Mouse (Mus musculus) thymus, postnatal 25 days (tissue): ENCODE results near the gene Mat2a.

ENCODE experiments used
- DNase-seq: peaks from one replicate; pipeline ENCODE4 v3.0.0; 2022

Mat2a gene

GRCm38 (mm10) chr6:72415181-72415580 lies 24.2 kb downstream of the Mat2a start:
- no peak for DNase-seq

- peak; percentile 95 for DNase-seq
These were observed 25.1 kb downstream of the Mat2a start, which contains the start of gene Ggcx for GRCm38 (mm10) chr6:72414076-72414756. TSS of gene Ggcx (plus strand) at chr6:72414308.

DNA sequence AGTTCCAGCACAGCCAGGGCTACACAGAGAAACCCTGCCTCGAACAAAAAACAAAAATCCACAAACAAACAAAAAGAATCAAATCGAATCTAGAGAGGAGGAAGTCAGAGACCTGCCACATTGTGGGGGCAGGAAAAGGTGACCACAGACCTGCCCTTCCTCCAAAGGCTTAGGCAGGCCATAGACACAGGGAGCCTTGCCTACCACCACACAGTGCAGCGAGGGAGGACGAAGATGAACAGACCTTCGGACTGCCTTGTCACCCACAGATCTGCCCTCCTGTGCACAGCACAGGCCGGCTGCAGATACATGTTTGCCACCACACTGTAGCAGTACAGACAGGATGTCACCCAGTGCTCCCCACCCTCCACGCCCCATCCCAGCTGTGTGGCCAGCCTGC lies 28.8 kb downstream of the Mat2a start:
- no peak for DNase-seq

DNA sequence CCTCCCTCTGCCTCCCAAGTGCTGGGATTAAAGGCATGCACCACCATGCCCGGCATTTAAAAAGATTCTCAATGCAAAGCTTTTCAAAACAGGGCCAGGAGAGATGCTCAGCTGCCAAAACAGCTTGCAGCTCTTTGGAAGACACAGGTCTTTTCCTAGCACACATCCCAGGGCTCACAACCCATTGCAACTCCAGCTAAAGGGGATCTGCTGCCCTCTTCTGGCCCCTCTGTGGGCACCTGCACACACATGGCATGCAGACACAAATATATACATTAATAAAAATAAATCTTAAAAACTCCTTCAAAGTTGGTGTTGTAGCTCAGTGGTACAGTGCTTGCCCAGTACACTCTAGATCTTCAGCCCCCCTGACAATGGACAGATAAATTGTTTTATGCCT lies 29.4 kb downstream of the Mat2a start:
- DNase-seq: no peak

- DNase-seq: peak; percentile 55
These were observed 29.8 kb downstream of the Mat2a start for GRCm38 (mm10) chr6:72409567-72409966.

DNA sequence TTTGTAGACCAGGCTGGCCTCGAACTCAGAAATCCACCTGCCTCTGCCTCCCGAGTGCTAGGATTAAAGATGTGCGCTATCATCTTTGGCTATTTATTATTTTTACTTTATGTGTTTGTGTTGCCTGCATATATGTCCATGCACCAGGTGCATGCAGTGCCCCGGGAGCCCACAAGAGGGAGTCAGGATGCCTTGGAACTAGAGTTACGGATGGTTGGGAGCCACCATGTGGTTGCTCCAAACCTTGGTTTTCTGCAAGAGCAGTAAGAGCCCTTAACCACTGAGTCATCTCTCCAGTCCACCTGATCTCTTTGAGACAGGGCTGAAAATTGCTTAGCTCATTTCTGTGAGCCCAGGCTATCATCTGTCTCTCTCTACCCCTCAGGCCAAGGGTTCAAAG lies 32.2 kb downstream of the Mat2a start:
- DNase-seq: peak; percentile 85

DNA sequence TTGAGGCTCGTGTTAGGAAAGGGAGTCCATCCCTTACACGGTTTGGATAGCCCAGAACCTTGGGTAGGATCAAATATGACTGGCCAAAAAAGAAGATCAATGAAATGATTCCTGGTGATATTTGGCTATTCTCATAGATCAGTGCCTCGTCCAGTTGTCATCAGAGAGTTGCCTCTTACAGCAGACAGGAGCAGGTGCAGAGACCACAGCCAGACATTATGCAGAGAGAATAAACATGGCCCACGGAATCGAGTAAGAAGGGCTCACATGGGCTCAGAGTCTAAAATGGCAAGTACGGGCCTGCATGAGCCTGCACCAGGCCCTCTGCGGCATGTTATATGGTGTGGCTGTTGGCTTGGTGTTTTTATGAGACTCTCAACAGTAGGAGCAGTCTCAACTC lies 34.0 kb downstream of the Mat2a start:
- no peak for DNase-seq

DNA sequence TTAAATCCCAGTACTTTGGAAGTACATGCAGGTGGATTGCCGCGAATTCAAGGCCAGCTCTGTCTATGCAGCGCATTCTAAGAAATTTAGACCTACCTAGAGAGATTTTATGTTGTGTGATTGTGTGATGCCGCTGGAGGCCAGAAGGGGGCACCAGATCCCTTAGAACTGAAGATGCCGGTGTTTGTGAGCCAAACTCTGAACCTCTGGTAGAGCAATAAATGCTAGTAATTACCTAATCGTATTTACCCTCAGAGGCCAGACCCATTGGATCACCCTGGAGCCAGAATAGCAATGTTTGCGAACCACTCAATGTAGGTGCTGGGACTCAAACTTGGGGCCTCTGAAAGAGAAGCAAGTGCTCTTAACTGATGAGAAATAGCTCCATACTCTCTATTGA lies 37.5 kb downstream of the Mat2a start:
- peak; percentile 78 for DNase-seq

DNA sequence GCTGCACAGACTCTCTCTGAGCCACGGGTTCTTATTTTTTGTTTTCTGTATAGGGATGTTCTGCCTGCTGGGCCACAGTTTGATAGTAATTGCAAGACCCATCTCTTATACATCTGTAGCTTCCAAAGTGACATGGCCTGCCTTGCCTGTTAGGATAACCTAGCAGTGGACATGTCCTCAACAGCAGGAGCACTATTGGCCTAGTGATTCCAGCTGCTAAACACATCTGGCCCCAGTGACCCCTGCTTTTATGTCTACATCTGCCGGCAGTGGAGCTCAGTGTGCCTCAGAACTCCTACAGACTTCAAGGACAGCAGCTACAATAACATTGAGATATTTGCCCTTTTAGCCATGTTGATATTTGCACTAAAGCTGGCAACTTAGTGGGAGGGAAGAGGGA lies 39.4 kb downstream of the Mat2a start:
- DNase-seq: no peak

GRCm38 (mm10) chr6:72396837-72397251 lies 42.5 kb downstream of the Mat2a start:
- no peak for DNase-seq

DNA sequence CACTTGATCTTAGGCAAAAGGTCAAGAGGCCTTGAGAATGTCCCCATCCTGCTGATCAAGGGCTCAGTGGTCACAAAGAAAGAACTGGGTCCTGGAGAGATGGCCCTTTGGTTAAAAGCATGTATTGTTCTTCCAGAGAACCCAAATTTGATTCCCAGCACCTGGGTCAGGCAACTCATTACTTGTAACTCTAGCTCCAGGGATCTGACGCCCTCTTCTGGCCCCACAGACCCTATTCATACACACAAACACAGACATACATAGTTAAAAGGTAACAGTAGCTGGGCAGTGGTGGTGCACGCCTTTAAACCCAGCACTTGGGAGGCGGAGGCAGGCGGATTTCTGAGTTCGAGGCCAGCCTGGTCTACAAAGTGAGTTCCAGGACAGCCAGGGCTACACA lies 47.0 kb downstream of the Mat2a start:
- no peak for DNase-seq

- DNase-seq: peak; percentile 18
These were observed 48.4 kb downstream of the Mat2a start for GRCm38 (mm10) chr6:72390795-72391521.

- peak; percentile 69 for DNase-seq
These were observed 49.2 kb downstream of the Mat2a start, which contains the start of gene Vamp8 for GRCm38 (mm10) chr6:72389941-72390771. TSS of gene Vamp8 (minus strand) at chr6:72390703.

- no peak for DNase-seq
These were observed 49.9 kb downstream of the Mat2a start for GRCm38 (mm10) chr6:72389471-72389940.

- no peak for DNase-seq
These were observed 50.5 kb downstream of the Mat2a start for GRCm38 (mm10) chr6:72388791-72389329.

DNA sequence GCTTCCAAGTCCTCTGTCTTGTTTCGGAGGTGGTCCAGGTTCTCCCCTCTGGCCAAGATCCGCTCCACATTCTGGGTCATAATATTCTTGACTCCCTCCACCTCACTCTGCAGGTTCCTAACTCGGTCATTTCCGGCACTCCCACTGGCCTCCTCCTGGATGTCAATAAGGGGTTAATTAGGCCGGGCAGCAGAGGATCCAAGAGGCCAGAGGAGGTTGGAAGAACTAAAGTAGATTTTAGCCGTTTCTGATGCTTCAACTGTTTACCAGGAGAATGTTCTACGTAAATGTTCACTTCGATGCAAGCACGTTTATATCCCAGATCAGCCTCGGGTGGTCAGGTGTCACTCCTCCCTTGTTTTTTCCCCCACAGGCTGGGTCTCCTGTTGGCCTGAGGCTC lies 51.1 kb downstream of the Mat2a start:
- DNase-seq: no peak

DNA sequence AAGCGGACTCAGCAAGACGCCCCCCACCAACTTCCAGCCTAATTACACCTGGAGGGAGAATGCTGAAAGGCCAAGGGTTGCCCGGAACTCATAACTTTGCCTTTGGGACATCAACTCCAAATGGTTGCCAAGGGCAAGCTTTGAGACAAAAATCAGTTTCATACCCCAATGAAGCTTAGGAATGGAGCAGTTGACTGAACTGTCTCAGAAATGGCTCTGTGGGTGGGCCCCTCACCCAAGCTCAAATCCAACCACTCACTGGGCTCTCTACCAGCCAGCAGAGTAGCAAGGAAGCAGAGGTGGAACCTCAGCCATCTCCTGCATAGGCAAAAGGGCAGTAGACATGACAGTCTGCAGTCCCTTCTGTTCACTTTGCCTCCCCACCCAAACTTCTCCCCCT lies 51.5 kb downstream of the Mat2a start:
- DNase-seq: no peak

DNA sequence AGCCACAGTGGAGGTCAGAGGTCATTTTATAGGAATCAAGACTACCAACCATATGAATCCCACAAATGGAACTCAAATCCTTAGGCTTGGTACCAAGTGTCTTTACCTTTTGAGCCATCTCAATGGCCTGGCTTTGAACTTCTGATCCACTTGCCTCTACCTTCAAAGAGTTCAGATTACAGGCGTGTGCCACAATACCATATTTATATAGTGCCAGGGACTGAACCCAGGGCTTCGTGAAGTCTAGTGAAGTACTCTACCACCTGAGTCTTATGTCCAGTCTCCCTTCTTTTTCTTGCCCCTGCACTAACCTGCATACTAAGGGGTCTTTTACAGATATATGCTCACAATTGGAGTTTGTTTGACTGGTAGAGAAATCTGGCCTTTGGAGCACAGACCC lies 52.8 kb downstream of the Mat2a start:
- DNase-seq: no peak

DNA sequence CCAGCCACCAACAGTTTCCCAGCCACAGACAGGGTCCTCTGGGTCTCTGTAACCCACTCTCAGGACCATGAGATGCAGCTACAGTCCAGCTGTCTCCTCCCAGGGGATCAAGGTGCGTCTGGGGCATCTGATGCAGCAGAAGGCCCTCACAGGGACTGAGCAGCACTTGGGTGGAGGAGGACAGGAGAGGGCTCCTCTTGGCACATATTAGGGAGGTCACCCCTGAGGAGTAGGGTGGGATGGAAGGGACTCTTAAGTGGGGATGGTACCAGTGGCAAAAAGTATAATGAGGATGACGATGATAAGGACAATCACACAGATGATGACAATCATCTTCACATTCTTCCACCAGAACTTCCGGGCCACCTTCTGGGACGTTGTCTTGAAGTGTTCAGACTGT lies 54.1 kb downstream of the Mat2a start:
- no peak for DNase-seq

DNA sequence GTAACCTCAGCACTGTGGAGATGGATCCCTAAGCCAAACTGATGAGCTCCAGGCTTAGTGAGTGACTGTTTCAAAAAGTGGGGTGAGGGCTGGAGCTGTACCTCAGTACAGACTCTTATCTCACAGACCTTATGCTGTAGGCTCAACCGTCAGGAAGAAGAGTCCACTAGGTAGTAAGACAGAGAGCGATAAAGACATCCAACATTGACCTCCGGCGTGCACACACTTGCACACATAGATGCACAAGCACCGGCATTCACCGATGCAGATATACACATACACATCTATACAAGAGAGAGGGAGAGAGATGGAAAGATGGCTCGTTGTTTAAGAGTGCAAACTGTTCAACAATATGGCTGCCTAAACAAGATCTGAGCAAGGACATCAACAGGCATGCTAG lies 55.4 kb downstream of the Mat2a start:
- DNase-seq: no peak

DNA sequence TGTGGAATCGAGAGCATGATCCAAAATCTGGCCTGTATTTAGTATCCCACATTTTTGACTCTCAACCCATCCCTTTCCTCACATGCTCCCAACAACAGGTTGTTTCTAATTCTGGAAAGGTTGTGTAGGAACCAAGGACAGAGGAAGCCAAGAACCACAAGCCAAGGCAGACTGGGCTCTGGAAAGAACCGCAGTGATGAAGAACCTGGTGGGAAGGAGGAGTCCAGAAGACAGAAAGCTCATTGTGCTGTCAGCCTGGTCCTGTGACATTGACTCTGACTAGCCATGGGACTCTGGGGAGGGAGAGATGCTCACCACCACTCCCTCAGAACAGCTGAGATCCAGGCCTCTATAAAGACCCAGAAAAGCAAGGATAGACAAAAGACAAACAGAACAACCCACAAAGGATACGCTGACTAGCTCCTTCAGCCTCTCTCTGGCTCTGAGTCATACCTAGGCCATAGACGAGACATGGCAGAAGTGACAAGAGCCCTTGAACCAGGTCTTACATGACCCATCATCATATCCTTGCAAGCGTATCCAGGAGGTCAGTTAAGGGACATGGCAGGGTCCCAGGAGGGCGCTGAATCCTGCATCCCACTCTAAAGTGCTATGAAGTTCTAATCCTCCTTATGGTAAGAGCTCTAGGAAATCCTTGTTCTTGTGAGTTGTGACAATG lies 56.1 kb downstream of the Mat2a start:
- DNase-seq: no peak
